Mouse (Mus musculus): ENCODE data around the gene Ppm1g.

DNA sequence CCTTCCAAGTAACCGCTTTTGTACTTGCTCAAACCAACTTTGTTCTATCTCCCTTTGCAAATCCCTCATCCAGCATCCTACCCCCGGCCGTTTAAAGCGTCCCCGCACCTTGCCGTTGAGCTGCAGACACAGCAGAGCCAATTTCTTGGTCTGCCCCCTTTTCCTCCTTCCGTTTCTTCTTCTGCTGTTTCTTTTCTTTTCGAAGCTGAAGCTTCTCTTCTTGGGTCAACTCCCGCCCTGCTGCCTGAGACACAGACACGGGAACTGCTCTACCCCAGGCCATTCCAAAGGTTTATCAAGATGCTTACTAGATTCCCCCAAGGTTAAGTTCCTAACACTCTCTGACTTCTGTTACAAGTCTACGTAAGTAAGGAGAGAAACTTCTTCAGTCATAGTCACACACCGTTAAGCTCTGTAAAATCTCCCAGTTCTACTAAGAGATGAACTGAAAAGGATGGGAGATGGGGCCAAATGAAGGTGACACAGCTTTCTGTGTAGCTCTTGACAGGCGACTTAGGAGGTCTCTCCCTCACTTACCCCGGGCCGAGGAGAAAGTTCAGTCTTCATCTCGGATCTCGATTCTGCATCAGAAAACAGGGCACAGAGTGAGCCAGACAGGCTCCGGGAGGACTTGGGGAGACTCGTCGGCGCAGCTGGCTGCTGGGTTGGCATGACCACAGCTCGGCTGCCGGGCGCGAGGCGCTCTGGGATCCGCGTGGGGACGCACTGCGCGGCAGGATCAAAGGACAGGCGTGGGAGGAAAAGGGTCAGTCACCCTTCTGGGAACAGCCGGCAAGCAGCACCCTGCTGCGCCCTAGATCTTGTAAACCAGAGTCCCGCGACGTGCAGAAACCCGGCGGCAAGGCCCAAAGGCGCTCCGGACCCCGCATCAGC lies 28.2 kb downstream of the Ppm1g start:
- TF ChIP-seq CTCF (conservative IDR thresholded peaks at IDR 0.05; ENCODE audit: low read length) = no peak
- no peak for TF ChIP-seq NANOG (IDR thresholded peaks at IDR 0.05; ENCODE audit: borderline replicate concordance, low read length)
- TF ChIP-seq POU5F1 (IDR thresholded peaks at IDR 0.05; ENCODE audit: borderline replicate concordance, low read length) = no peak
